Mouse (Mus musculus) thymus, adult 2 months (tissue): ENCODE results near the gene Gm609. TPM values are rescaled to one million over a fixed set of nuclear protein-coding genes. Genes with fewer than 3 reads are reported as not detected.

ENCODE experiments used
- DNase-seq: peaks from one replicate; pipeline ENCODE4 v3.0.0; 2021
- H3K27ac ChIP-seq: fragments of 200-500 bp; 2 replicates; pipeline ENCODE4 v1.5.1; 2012; ENCODE audit warnings: low read length, control low read depth; ENCODE audit not compliant: control insufficient read depth, insufficient read depth
- H3K27me3 ChIP-seq: fragments of 200-500 bp; 2 replicates; pipeline ENCODE4 v1.6.1; 2012; ENCODE audit warnings: mild to moderate bottlenecking, low read length, moderate library complexity, mixed read lengths; ENCODE audit not compliant: control insufficient read depth, insufficient read depth
- H3K36me3 ChIP-seq: fragments of 200-500 bp; 2 replicates; pipeline ENCODE4 v1.6.1; 2012; ENCODE audit warnings: mild to moderate bottlenecking, low read length, moderate library complexity; ENCODE audit not compliant: control insufficient read depth, insufficient read depth
- H3K4me1 ChIP-seq: fragments of 200-500 bp; replicated peaks from 2 replicates; pipeline ENCODE4 v1.6.1; 2012; ENCODE audit warnings: low read length; ENCODE audit not compliant: control insufficient read depth, insufficient read depth
- H3K4me3 ChIP-seq: fragments of 200-500 bp; 2 replicates; pipeline ENCODE4 v1.5.1; 2012; ENCODE audit warnings: mild to moderate bottlenecking, low read length, control low read depth, moderate library complexity; ENCODE audit not compliant: control insufficient read depth, insufficient read depth
- CTCF ChIP-seq: fragments of 200-500 bp; IDR thresholded peaks from 2 replicates; pipeline ENCODE4 v1.5.1; 2012; ENCODE audit warnings: mild to moderate bottlenecking, control low read depth, low read length, moderate library complexity, borderline replicate concordance; ENCODE audit not compliant: control insufficient read depth, poor library complexity, insufficient read depth; ENCODE audit errors: extremely low read depth
- POLR2A ChIP-seq: fragments of 200-500 bp; IDR thresholded peaks from 2 replicates; pipeline ENCODE4 v1.6.1; 2012; ENCODE audit warnings: mild to moderate bottlenecking, low read length, control low read depth, moderate library complexity; ENCODE audit not compliant: control insufficient read depth, poor library complexity, insufficient read depth; ENCODE audit errors: extremely low read depth
- WGBS: fragments of 180-500 bp; shearing (Covaris S2); methylation state at CpG from one replicate; pipeline ENCODE4 v1.1.7; 2018; 5-methylcytosine and 5-hydroxymethylcytosine counted together
- polyA plus RNA-seq: library from polyadenylated mRNA; depleted of rRNA; stranded (reverse); fragments of >200 nt; gene quantifications from 2 replicates; pipeline ENCODE4 v1.2.3, GENCODE M21; 2012; rRNA removed

The Gm609 gene
- polyA plus RNA-seq, 1 experiment, result 0.04 TPM

DNA sequence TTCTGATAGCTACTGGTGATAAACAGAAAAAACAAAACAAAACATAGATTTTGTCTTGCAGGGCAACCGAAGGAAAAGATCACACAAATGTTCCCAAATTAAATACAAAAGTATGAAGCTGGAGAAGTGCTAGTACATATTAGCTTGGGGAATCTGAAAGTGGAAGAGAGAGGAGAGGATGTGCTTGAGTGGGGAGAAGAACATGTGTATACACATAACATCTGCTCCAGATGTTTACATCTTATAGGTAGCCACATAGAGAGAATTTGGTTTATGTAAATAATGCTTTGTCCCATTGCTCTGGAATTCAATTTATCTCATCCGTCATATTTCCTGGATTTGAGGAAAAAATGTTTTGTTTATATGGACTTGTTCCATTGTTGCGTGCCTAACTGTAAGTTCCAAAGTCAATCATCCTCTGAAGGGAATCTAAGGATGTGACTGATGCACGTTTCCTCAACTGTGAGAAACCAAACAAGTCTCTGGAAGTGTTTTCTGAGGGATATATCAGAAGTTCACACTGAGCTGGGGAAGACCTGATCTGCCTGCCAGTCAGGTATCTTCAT is 129.2 kb downstream of the Gm609 start:
- Histone ChIP-seq H3K27me3 (no peaks in the 10 kb centered on the region), H3K27ac (no peak overlapping the region), H3K4me3 (no peak overlapping the region), H3K36me3 (no peaks in the 10 kb centered on the region), H3K4me1 (peaks cover 4% of the 10 kb centered on the region)
- no peak for TF ChIP-seq POLR2A
- TF ChIP-seq CTCF, result no peak
- WGBS, result 90% methylated on average over 4 of the region's 4 CpGs
- no peak for DNase-seq

Other genes starting within 250 kb of the Gm609 start
- gene Cd200, start 83.9 kb downstream of the Gm609 start, polyA plus RNA-seq, result 32.5 and 43.7 TPM in 2 replicates
- gene Gm17783, start 39.1 kb upstream of the Gm609 start, polyA plus RNA-seq, result not detected in 2 replicates
- 0.03 TPM in 1 of 2 replicates, not detected in the other for gene Slc9c1, start 42.3 kb upstream of the Gm609 start, polyA plus RNA-seq
- gene Gcsam, start 117.4 kb upstream of the Gm609 start, polyA plus RNA-seq, result 0.54 and 0.97 TPM in 2 replicates
- gene BC016579, start 161.1 kb upstream of the Gm609 start, polyA plus RNA-seq, result 0.08 and 0.19 TPM in 2 replicates
- gene Tmprss7, start 200.7 kb upstream of the Gm609 start, polyA plus RNA-seq, result 0.07 and 0.34 TPM in 2 replicates
- 1.2 TPM in 2 replicates for gene Tagln3, start 231.6 kb upstream of the Gm609 start, polyA plus RNA-seq
- gene Abhd10, start 250.0 kb upstream of the Gm609 start, polyA plus RNA-seq, result 10.4 and 11.4 TPM in 2 replicates